Mouse (Mus musculus) CH12.LX (cell line): ENCODE results near the gene Ddx6. TPM values are rescaled to one million over a fixed set of nuclear protein-coding genes. Genes with fewer than 3 reads are reported as not detected.

ENCODE experiments used
- DNase-seq: peaks from one replicate; pipeline ENCODE4 v3.0.0-alpha.2; 2013; ENCODE audit errors: extremely low read depth
- H3K27ac ChIP-seq: 2 replicates; pipeline ENCODE4 v1.5.1; 2012; ENCODE audit warnings: low read depth, mild to moderate bottlenecking, control low read depth, moderate library complexity; ENCODE audit not compliant: insufficient read depth
- H3K27me3 ChIP-seq: replicated peaks from 2 replicates; pipeline ENCODE3; 2012; ENCODE audit warnings: inconsistent platforms
- H3K36me3 ChIP-seq, 2 experiments: replicated peaks in 1 of 2; 2 replicates each; pipeline versions ENCODE3 to v1.6.1; 2012; ENCODE audit warnings: inconsistent platforms in 1 of 2, low read length in 1 of 2, mild to moderate bottlenecking in 1 of 2, mixed read lengths in 1 of 2, moderate library complexity in 1 of 2; ENCODE audit not compliant: control insufficient read depth in 1 of 2, insufficient read depth in 1 of 2
- H3K4me1 ChIP-seq, 2 experiments: 2 replicates each; pipeline ENCODE4 v1.6.1; 2012; ENCODE audit warnings: inconsistent platforms in 1 of 2, moderate library complexity in 1 of 2; ENCODE audit not compliant: insufficient read depth in 2 of 2, control insufficient read depth in 1 of 2
- H3K4me2 ChIP-seq: 2 replicates; pipeline ENCODE4 v1.6.1; 2012; ENCODE audit warnings: low read depth, mild to moderate bottlenecking, control low read depth; ENCODE audit not compliant: poor library complexity, insufficient read depth, severe bottlenecking
- H3K4me3 ChIP-seq, 3 experiments: fragments of 150-350 bp in 1 of 3; sonication (generic) in 1 of 3; replicated peaks in 1 of 3; 2 replicates each; pipeline versions ENCODE3 to v1.5.1; 2011 to 2012; ENCODE audit warnings: low read depth in 2 of 3, low read length in 2 of 3, mild to moderate bottlenecking in 2 of 3, moderate library complexity in 2 of 3, control low read depth in 1 of 3, improper control_type of control experiment in 1 of 3, inconsistent platforms in 1 of 3, mixed read lengths in 1 of 3; ENCODE audit not compliant: poor library complexity in 1 of 3
- H3K79me2 ChIP-seq: replicated peaks from 2 replicates; pipeline ENCODE4 v1.6.1; 2012; ENCODE audit warnings: mild to moderate bottlenecking, moderate library complexity; ENCODE audit not compliant: control insufficient read depth, poor library complexity, insufficient read depth, severe bottlenecking; ENCODE audit errors: extremely low read depth
- H3K9ac ChIP-seq: 2 replicates; pipeline ENCODE4 v1.6.1; 2012; ENCODE audit warnings: low read depth, mild to moderate bottlenecking, control low read depth, moderate library complexity; ENCODE audit not compliant: insufficient read depth
- H3K9me3 ChIP-seq: replicated peaks from 2 replicates; pipeline ENCODE3; 2012; ENCODE audit warnings: low read length, inconsistent platforms, mixed read lengths
- BHLHE40 ChIP-seq: IDR thresholded peaks from 2 replicates; pipeline ENCODE4 v1.6.1; 2011; ENCODE audit warnings: mild to moderate bottlenecking, low read depth, low read length, improper control_type of control experiment
- CHD1 ChIP-seq: IDR thresholded peaks from 2 replicates; pipeline ENCODE4 v1.6.1; 2012; ENCODE audit warnings: low read depth, low read length, improper control_type of control experiment, inconsistent platforms
- CHD2 ChIP-seq: IDR thresholded peaks from 2 replicates; pipeline ENCODE4 v1.6.1; 2011; ENCODE audit warnings: low read length, improper control_type of control experiment
- CTCF ChIP-seq, 2 experiments: IDR thresholded peaks in 1 of 2; conservative IDR thresholded peaks in 1 of 2; 2 replicates each; pipeline ENCODE4 v1.5.1; 2011 to 2012; ENCODE audit warnings: low read depth in 2 of 2, low read length in 2 of 2, improper control_type of control experiment in 1 of 2, inconsistent platforms in 1 of 2, mild to moderate bottlenecking in 1 of 2, moderate library complexity in 1 of 2
- E2F4 ChIP-seq: IDR thresholded peaks from 2 replicates; pipeline ENCODE4 v1.6.1; 2011; ENCODE audit warnings: low read depth, low read length, improper control_type of control experiment; ENCODE audit not compliant: insufficient replicate concordance
- ELF1 ChIP-seq: IDR thresholded peaks from 2 replicates; pipeline ENCODE4 v1.6.1; 2014; ENCODE audit warnings: low read depth, mild to moderate bottlenecking, inconsistent platforms, low read length, improper control_type of control experiment
- EP300 ChIP-seq: IDR thresholded peaks from 2 replicates; pipeline ENCODE4 v1.6.1; 2011; ENCODE audit warnings: low read length, improper control_type of control experiment
- ETS1 ChIP-seq: conservative IDR thresholded peaks from 2 replicates; pipeline ENCODE4 v1.6.1; 2012; ENCODE audit warnings: low read depth, mild to moderate bottlenecking, inconsistent platforms, low read length, improper control_type of control experiment, moderate library complexity
- GABPA ChIP-seq: IDR thresholded peaks from 2 replicates; pipeline ENCODE4 v1.6.1; 2012; ENCODE audit warnings: low read depth, low read length, improper control_type of control experiment, inconsistent platforms; ENCODE audit not compliant: insufficient replicate concordance
- HCFC1 ChIP-seq: IDR thresholded peaks from 2 replicates; pipeline ENCODE4 v1.6.1; 2012; ENCODE audit warnings: low read depth, mild to moderate bottlenecking, inconsistent platforms, low read length, improper control_type of control experiment
- IRF4 ChIP-seq: IDR thresholded peaks from 2 replicates; pipeline ENCODE4 v1.6.1; 2014; ENCODE audit warnings: low read depth, mild to moderate bottlenecking, inconsistent platforms, low read length, improper control_type of control experiment
- JUN ChIP-seq: IDR thresholded peaks from 2 replicates; pipeline ENCODE4 v1.6.1; 2011; ENCODE audit warnings: low read depth, mild to moderate bottlenecking, low read length, improper control_type of control experiment, moderate library complexity; ENCODE audit not compliant: insufficient read depth
- KAT2A ChIP-seq: IDR thresholded peaks from 2 replicates; pipeline ENCODE4 v1.6.1; 2012; ENCODE audit warnings: low read length, improper control_type of control experiment, inconsistent platforms; ENCODE audit not compliant: insufficient replicate concordance
- MAFK ChIP-seq: IDR thresholded peaks from 2 replicates; pipeline ENCODE4 v1.6.1; 2011; ENCODE audit warnings: low read length, improper control_type of control experiment; ENCODE audit not compliant: insufficient replicate concordance
- MAZ ChIP-seq: IDR thresholded peaks from 2 replicates; pipeline ENCODE4 v1.6.1; 2012; ENCODE audit warnings: low read depth, mild to moderate bottlenecking, inconsistent platforms, low read length, improper control_type of control experiment, moderate library complexity
- MEF2A ChIP-seq: IDR thresholded peaks from 2 replicates; pipeline ENCODE4 v1.6.1; 2014; ENCODE audit warnings: low read depth, mild to moderate bottlenecking, inconsistent platforms, low read length, improper control_type of control experiment, borderline replicate concordance
- MXI1 ChIP-seq: IDR thresholded peaks from 2 replicates; pipeline ENCODE4 v1.6.1; 2011; ENCODE audit warnings: mild to moderate bottlenecking, low read depth, low read length, improper control_type of control experiment
- MYC ChIP-seq: IDR thresholded peaks from 2 replicates; pipeline ENCODE4 v1.6.1; 2011; ENCODE audit warnings: low read depth, mild to moderate bottlenecking, improper control_type of control experiment, low read length
- NELFE ChIP-seq: IDR thresholded peaks from 2 replicates; pipeline ENCODE4 v1.6.1; 2011; ENCODE audit warnings: low read depth, low read length, improper control_type of control experiment
- NRF1 ChIP-seq: IDR thresholded peaks from 2 replicates; pipeline ENCODE4 v1.6.1; 2014; ENCODE audit warnings: low read depth, mild to moderate bottlenecking, inconsistent platforms, low read length, improper control_type of control experiment, moderate library complexity
- POLR2A ChIP-seq: IDR thresholded peaks from 2 replicates; pipeline ENCODE4 v1.6.1; 2011; ENCODE audit warnings: low read depth, mild to moderate bottlenecking, improper control_type of control experiment, low read length
- POLR2AphosphoS2 ChIP-seq: IDR thresholded peaks from 2 replicates; pipeline ENCODE4 v1.6.1; 2011; ENCODE audit warnings: low read depth, low read length, improper control_type of control experiment
- RAD21 ChIP-seq: IDR thresholded peaks from 2 replicates; pipeline ENCODE4 v1.6.1; 2011; ENCODE audit warnings: low read depth, mild to moderate bottlenecking, low read length, improper control_type of control experiment, moderate library complexity
- RCOR1 ChIP-seq: conservative IDR thresholded peaks from 2 replicates; pipeline ENCODE4 v1.6.1; 2012; ENCODE audit warnings: low read depth, mild to moderate bottlenecking, inconsistent platforms, low read length, improper control_type of control experiment
- TBP ChIP-seq: conservative IDR thresholded peaks from 2 replicates; pipeline ENCODE4 v1.6.1; 2011; ENCODE audit warnings: low read depth, low read length, improper control_type of control experiment
- TCF12 ChIP-seq: IDR thresholded peaks from 2 replicates; pipeline ENCODE4 v1.6.1; 2014; ENCODE audit warnings: low read depth, mild to moderate bottlenecking, inconsistent platforms, low read length, improper control_type of control experiment
- UBTF ChIP-seq: IDR thresholded peaks from 2 replicates; pipeline ENCODE4 v1.6.1; 2012; ENCODE audit warnings: low read depth, mild to moderate bottlenecking, inconsistent platforms, low read length, improper control_type of control experiment, moderate library complexity
- USF1 ChIP-seq: IDR thresholded peaks from 2 replicates; pipeline ENCODE4 v1.6.1; 2014; ENCODE audit warnings: low read depth, mild to moderate bottlenecking, inconsistent platforms, low read length, improper control_type of control experiment
- ZNF384 ChIP-seq: IDR thresholded peaks from 2 replicates; pipeline ENCODE4 v1.6.1; 2012; ENCODE audit warnings: low read depth, low read length, improper control_type of control experiment, inconsistent platforms
- dilution Hi-C: fragments of 300-500 bp; cut with MboI; formaldehyde crosslinking; loops from 2 replicates; pipeline ENCODE4 v1.14.3; 2020; ENCODE audit warnings: low sequenced_read_pairs; ENCODE audit not compliant: extremely low pct_unique_long_range_greater_than_20kb, extremely low pct_ligation_motif_present
- in situ Hi-C: fragments of 300-500 bp; cut with MboI; formaldehyde crosslinking; loops from 3 replicates; pipeline ENCODE4 v1.14.3; 2019; ENCODE audit warnings: low sequenced_read_pairs, low pct_ligation_motif_present, low pct_unique_long_range_greater_than_20kb, mixed read lengths
- polyA plus RNA-seq: library from polyadenylated mRNA; unstranded; fragments of >175 nt; gene quantifications from 2 replicates; pipeline ENCODE4 v1.2.1, GENCODE M21; 2012; ENCODE audit warnings: low read depth; ENCODE audit not compliant: insufficient read length
- total RNA-seq, 2 experiments: library from RNA; depleted of rRNA; stranded (reverse); fragments of 300-350 nt in 1 of 2; fragments of >200 nt in 1 of 2; gene quantifications; 2 replicates each; pipeline ENCODE4 v1.2.3; 2012 to 2014

Gene Ddx6
- total and polyA plus RNA-seq, 3 experiments: 41.5 to 81.2 (median 71.4) TPM

GRCm38 (mm10) chr9:44645924-44646323, 41.2 kb downstream of the Ddx6 start:
- Histone ChIP-seq H3K9me3 (peaks cover 6% of the 10 kb centered on the region), H3K9ac (no peak overlapping the region; the same call in 1 of the 2 replicates), H3K79me2 (no peaks in the 10 kb centered on the region), H3K4me3 (peak overlapping the region in 1 of 3 experiments; percentile 19), H3K4me1 (peaks cover 22 to 55% of the 10 kb centered on the region in 2 experiments), H3K4me2 (peak overlapping the region; percentile 17), H3K36me3 (no peaks in the 10 kb centered on the region), H3K27me3 (peaks cover 15% of the 10 kb centered on the region), H3K27ac (peak overlapping the region; percentile 46; the same call in 1 of the 2 replicates)
- DNase-seq: peak; percentile 90
- dilution Hi-C loops: no loop called here
- in situ Hi-C loops: loop anchor here (5.0 kb wide), 3 partner anchors 34 to 184 kb away; no protein-coding TSS in a partner anchor
- TF ChIP-seq UBTF (peak; percentile 46; the same call in 1 of the 2 replicates), RAD21 (no peak; the same call in 1 of the 2 replicates), NRF1 (no peak), BHLHE40 (peak; percentile 97), TCF12 (peak; percentile 99), IRF4 (peak; percentile 75), CHD1 (no peak), CHD2 (no peak), ZNF384 (no peak), ELF1 (peak; percentile 76), RCOR1 (no peak), ETS1 (peak; percentile 80), GABPA (no peak), JUN (no peak), MYC (no peak), POLR2AphosphoS2 (no peak), MAFK (peak; percentile 59; the same call in 1 of the 2 replicates), CTCF (conservative IDR thresholded peaks at IDR 0.05 in 1 of 2, IDR thresholded peaks at IDR 0.05 in 1 of 2; ENCODE audit: low read depth in 2 of 2, low read length in 2 of 2) (no peak), TBP (0 out of 2 replicates have a peak, but pooled peaks have one; percentile 15), USF1 (no peak), MAZ (0 out of 2 replicates have a peak, but pooled peaks have one; percentile 47), POLR2A (peak; percentile 55; the same call in 1 of the 2 replicates), HCFC1 (peak; percentile 21; the same call in 1 of the 2 replicates), NELFE (no peak), MXI1 (no peak; the same call in 1 of the 2 replicates), E2F4 (no peak), MEF2A (peak; percentile 96), EP300 (peak; percentile 81), KAT2A (no peak)
